Mouse (Mus musculus): ENCODE measurements around the gene Khdc1c. TPM values are rescaled to one million over a fixed set of nuclear protein-coding genes. Genes with fewer than 3 reads are reported as not detected.
"Not testable (repeated sequence)": the region's sequence is repeated elsewhere in the genome, so short reads cannot be mapped to it uniquely, and the experiment has no call there.

Gene Khdc1c
- total RNA-seq (2018; cell fraction: chromatin; rRNA removed) = not detected
- not detected for total RNA-seq (2018; cell fraction: cytosol; rRNA removed)
- not detected for total RNA-seq (2018; cell fraction: nucleus; rRNA removed)
- not detected in 3 replicates for polyA plus RNA-seq (2018)

DNA sequence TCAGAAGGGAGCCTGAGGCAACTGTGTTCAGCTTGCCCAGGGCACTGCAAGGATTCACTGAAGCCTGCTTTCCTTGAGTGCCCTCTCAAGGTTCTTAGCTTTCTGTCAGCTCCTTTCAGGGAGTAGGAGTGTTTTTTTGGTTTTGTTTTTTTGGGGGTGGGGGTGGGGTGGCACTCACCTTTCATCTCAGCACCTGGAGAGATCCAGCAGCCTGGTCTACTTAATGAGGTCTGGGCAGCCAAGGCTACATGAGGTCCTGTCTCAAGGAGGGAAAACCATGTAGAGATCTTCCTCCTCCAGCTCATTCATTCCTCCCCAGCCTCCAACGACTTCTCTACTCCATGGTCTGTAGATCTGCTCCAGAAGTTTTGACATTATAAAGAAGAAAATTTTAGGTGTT is at the start of gene Khdc1c:
Gene Khdc1c, plus strand, starts transcription at position 301 of the 400 bp plus-strand sequence.
- 83% methylated on average over 1 of the region's 1 CpGs for WGBS (ENCODE audit: missing documents)
- H3K27ac ChIP-seq; H3K79me2 ChIP-seq (ENCODE audit: inconsistent target); H3K4me3 ChIP-seq (ENCODE audit: inconsistent target); H3K36me3 ChIP-seq (ENCODE audit: inconsistent target): not testable (repeated sequence)

GRCm38 (mm10) chr1:21320271-21320670 is 47.9 kb upstream of the Khdc1c start:
- WGBS (ENCODE audit: missing documents) = 88% methylated on average over 5 of the region's 5 CpGs
- H3K4me3 ChIP-seq (ENCODE audit: inconsistent target); H3K79me2 ChIP-seq (ENCODE audit: inconsistent target); H3K36me3 ChIP-seq (ENCODE audit: inconsistent target); H3K27ac ChIP-seq: not testable (repeated sequence)

DNA sequence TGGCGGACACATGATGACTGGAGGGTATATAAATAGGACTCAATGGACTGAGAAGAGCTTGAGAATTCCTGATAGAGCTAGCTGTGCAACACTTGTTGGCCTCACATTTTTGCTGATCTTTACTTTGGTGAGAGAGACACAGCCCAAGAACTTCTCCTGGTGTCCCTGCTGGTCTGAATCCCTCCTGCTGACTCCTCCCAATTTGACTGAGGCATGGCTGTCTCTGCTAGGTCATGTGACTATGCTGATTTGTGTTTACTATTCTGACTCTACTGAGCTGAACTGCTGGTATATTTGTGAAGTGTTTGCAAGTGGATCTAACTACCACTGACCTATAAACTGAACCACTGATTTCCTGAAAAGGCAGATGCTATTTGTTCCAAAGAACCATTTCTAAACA is 46.5 kb upstream of the Khdc1c start:
- 100% methylated on average over 1 of the region's 1 CpGs for WGBS (ENCODE audit: missing documents)
- no peak overlapping the region for H3K27ac ChIP-seq
- no peak overlapping the region for H3K4me3 ChIP-seq (ENCODE audit: inconsistent target)
- H3K36me3 ChIP-seq (ENCODE audit: inconsistent target) = no peaks in the 10 kb centered on the region
- H3K79me2 ChIP-seq (ENCODE audit: inconsistent target) = no peaks in the 10 kb centered on the region

GRCm38 (mm10) chr1:21323996-21324574 is 44.0 kb upstream of the Khdc1c start:
- H3K4me3 ChIP-seq (ENCODE audit: inconsistent target) = no peak overlapping the region
- no peaks in the 10 kb centered on the region for H3K36me3 ChIP-seq (ENCODE audit: inconsistent target)
- WGBS (ENCODE audit: missing documents) = 92% methylated on average over 1 of the region's 1 CpGs
- H3K79me2 ChIP-seq (ENCODE audit: inconsistent target) = no peaks in the 10 kb centered on the region
- no peak overlapping the region for H3K27ac ChIP-seq

- no peaks in the 10 kb centered on the region for H3K36me3 ChIP-seq (ENCODE audit: inconsistent target)
- 45% methylated on average over 1 of the region's 1 CpGs for WGBS (ENCODE audit: missing documents)
Observed at GRCm38 (mm10) chr1:21324633-21325032, 43.5 kb upstream of the Khdc1c start.

GRCm38 (mm10) chr1:21326733-21327132 is 41.4 kb upstream of the Khdc1c start:
- 86% methylated on average over 7 of the region's 7 CpGs for WGBS (ENCODE audit: missing documents)
- H3K4me3 ChIP-seq (ENCODE audit: inconsistent target) = no peak overlapping the region
- no peak overlapping the region for H3K27ac ChIP-seq
- H3K79me2 ChIP-seq (ENCODE audit: inconsistent target) = no peaks in the 10 kb centered on the region
- no peaks in the 10 kb centered on the region for H3K36me3 ChIP-seq (ENCODE audit: inconsistent target)

More at GRCm38 (mm10) chr1:21324633-21325032, 43.5 kb upstream of the Khdc1c start:
- no peak overlapping the region for H3K4me3 ChIP-seq (ENCODE audit: inconsistent target)
- no peaks in the 10 kb centered on the region for H3K79me2 ChIP-seq (ENCODE audit: inconsistent target)
- H3K27ac ChIP-seq = no peak overlapping the region

GRCm38 (mm10) chr1:21331161-21331560 is 37.0 kb upstream of the Khdc1c start:
- not testable (repeated sequence) for H3K4me3 ChIP-seq (ENCODE audit: inconsistent target); H3K79me2 ChIP-seq (ENCODE audit: inconsistent target); H3K27ac ChIP-seq; H3K36me3 ChIP-seq (ENCODE audit: inconsistent target)

DNA sequence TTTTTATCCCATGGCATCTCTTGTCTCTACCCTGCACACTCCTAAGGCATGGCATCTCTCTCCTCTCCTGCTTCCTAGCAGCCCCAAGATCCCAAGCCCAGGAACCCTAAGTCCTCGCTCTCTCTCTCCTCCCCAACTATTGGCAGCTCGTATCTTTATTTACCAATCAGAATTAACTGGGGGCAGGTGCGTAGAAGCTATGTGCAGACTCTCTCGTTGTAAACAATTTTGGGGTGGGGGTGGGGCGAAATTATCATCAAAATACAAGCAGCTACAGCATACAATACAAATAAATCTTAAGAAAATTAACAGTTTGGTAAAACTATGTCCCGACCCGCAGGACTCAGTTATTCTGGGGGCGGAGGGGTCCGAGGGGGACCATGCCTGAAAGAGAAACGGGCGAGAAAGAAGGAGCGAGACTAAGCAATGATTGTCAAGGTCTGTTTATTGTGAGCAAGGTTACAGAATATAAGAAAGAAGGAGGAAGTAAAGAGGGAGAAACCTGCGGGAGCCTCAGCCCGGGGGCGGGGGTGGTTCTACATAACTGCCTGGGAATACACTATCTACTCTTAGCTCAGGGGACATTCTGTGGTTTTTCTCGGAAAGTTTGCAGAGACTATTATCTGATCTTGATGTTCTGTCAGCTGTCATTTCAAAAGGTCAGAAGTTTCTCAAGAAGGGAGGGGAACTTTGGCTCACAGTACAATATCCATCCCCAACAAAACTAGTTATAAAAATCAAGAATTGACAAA is 34.7 kb upstream of the Khdc1c start:
- H3K4me3 ChIP-seq (ENCODE audit: inconsistent target) = no peak overlapping the region
- no peaks in the 10 kb centered on the region for H3K79me2 ChIP-seq (ENCODE audit: inconsistent target)
- H3K27ac ChIP-seq = no peak overlapping the region
- WGBS (ENCODE audit: missing documents) = 51% methylated on average over 16 of the region's 16 CpGs
- no peaks in the 10 kb centered on the region for H3K36me3 ChIP-seq (ENCODE audit: inconsistent target)

GRCm38 (mm10) chr1:21335836-21336235 is 32.3 kb upstream of the Khdc1c start:
- Histone ChIP-seq H3K27ac (no peak overlapping the region), H3K79me2 (ENCODE audit: inconsistent target) (no peaks in the 10 kb centered on the region), H3K36me3 (ENCODE audit: inconsistent target) (no peaks in the 10 kb centered on the region), H3K4me3 (ENCODE audit: inconsistent target) (no peak overlapping the region)

DNA sequence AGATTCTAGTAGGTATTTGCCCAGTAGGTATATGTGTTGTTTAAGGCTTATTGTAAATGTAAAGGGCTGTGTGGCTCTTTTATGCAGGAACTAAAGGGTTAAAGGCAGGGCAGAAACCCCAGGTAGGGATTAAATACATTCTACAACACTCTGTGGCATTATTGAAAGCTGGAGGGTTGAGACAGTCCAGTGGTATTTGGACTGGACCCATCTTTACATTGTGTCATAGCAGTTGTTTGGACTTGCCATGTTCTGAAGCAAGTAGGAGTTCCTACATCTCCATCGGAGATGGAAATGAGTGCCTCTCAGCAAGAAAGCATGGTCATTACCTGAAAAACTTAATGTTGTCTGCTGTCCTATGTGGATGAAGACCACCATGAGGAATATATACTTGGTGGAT is 27.4 kb upstream of the Khdc1c start:
- 89% methylated on average over 1 of the region's 1 CpGs for WGBS (ENCODE audit: missing documents)
- Histone ChIP-seq H3K79me2 (ENCODE audit: inconsistent target) (no peaks in the 10 kb centered on the region), H3K36me3 (ENCODE audit: inconsistent target) (no peaks in the 10 kb centered on the region), H3K4me3 (ENCODE audit: inconsistent target) (no peak overlapping the region), H3K27ac (no peak overlapping the region)

- Histone ChIP-seq H3K79me2 (ENCODE audit: inconsistent target) (no peaks in the 10 kb centered on the region), H3K36me3 (ENCODE audit: inconsistent target) (no peaks in the 10 kb centered on the region), H3K27ac (no peak overlapping the region), H3K4me3 (ENCODE audit: inconsistent target) (no peak overlapping the region)
- WGBS (ENCODE audit: missing documents) = 64% methylated on average over 4 of the region's 4 CpGs
Observed at GRCm38 (mm10) chr1:21344253-21344652, 23.9 kb upstream of the Khdc1c start.

- H3K27ac ChIP-seq; H3K79me2 ChIP-seq (ENCODE audit: inconsistent target); H3K4me3 ChIP-seq (ENCODE audit: inconsistent target); H3K36me3 ChIP-seq (ENCODE audit: inconsistent target): not testable (repeated sequence)
- 93% methylated on average over 7 of the region's 7 CpGs for WGBS (ENCODE audit: missing documents)
Observed at GRCm38 (mm10) chr1:21344752-21345151, 23.4 kb upstream of the Khdc1c start.

GRCm38 (mm10) chr1:21349341-21349740 is 18.8 kb upstream of the Khdc1c start, which contains the start of gene Khdc1a:
TSS of gene Khdc1a (plus strand) at chr1:21349641.
- no peaks in the 10 kb centered on the region for H3K36me3 ChIP-seq (ENCODE audit: inconsistent target)
- no peaks in the 10 kb centered on the region for H3K79me2 ChIP-seq (ENCODE audit: inconsistent target)
- H3K27ac ChIP-seq = no peak within 1 kb of the TSS
- H3K4me3 ChIP-seq (ENCODE audit: inconsistent target) = no peak within 1 kb of the TSS
- 100% methylated on average over 1 of the region's 2 CpGs for WGBS (ENCODE audit: missing documents)

DNA sequence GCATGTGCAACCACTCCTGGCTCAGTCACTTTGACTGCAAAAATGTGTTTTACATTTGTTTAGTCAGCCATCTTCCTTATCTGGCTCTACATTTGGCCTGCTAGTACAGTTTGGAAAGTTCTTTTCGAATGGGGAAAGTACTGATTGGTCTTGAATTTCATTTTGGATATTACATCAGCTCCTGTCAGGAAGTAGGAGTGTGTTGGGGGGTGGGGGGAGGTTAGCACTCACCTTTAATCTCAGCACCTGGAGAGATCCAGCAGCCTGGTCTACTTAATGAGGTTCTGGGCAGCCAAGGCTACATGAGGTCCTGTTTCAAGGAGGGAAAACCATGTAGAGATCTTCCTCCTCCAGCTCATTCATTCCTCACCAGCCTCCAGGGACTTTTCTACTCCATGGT is 15.1 kb downstream of the Khdc1c start, which contains the start of gene Khdc1b:
Gene Khdc1b, plus strand, starts transcription at position 301 of the 400 bp plus-strand sequence.
- WGBS (ENCODE audit: missing documents) = 80% methylated on average over 1 of the region's 1 CpGs
- no peak within 1 kb of the TSS for H3K27ac ChIP-seq
- H3K4me3 ChIP-seq (ENCODE audit: inconsistent target) = no peak within 1 kb of the TSS
- H3K79me2 ChIP-seq (ENCODE audit: inconsistent target) = no peaks in the 10 kb centered on the region
- H3K36me3 ChIP-seq (ENCODE audit: inconsistent target) = no peaks in the 10 kb centered on the region

DNA sequence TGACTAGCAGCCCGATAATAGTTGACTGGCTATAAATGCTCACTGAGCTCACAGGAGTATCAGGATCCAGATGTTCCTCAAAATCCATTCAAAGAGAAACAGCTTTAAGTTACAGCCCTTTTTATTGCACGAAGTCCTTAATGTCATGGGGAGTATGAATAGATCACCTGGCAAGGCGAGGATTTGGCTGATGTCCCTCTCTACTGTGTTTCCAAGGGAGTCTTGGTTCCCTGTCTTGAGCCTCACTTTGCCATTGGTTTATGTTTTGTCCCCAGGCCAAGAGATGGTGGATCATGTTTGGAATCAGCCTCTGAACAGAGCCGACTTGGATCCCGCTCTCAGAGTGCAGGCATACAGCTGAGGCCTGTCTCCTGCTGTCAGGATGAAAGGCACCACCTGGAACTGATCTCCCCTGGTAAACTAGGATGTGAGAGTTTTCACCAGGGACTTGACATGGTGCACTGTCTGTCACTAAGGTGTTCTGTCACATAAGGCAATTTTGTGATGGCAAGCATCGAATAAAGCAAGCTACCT is 23.1 kb downstream of the Khdc1c start:
- no peak overlapping the region for H3K27ac ChIP-seq
- 87% methylated on average over 6 of the region's 6 CpGs for WGBS (ENCODE audit: missing documents)
- H3K79me2 ChIP-seq (ENCODE audit: inconsistent target) = no peaks in the 10 kb centered on the region

More for the DNA sequence above, 23.1 kb downstream of the Khdc1c start:
- Histone ChIP-seq H3K36me3 (ENCODE audit: inconsistent target) (no peaks in the 10 kb centered on the region), H3K4me3 (ENCODE audit: inconsistent target) (no peak overlapping the region)

All from macrophage (primary cell).